Mouse (Mus musculus) liver, embryonic 14.5 days (tissue): ENCODE results near the gene Omt2a. TPM values are rescaled to one million over a fixed set of nuclear protein-coding genes. Genes with fewer than 3 reads are reported as not detected.

Source experiments
- ATAC-seq: fragments of 200-750 bp; cut with Nextera tagmentation; 2 replicates; pipeline ENCODE4 v1.8.0; 2017; ENCODE audit warnings: moderate number of reproducible peaks, mild to moderate bottlenecking, moderate library complexity; ENCODE audit not compliant: insufficient read depth
- DNase-seq, 3 experiments: peaks; one replicate each; pipeline ENCODE4 v3.0.0-alpha.2; 2012 to 2013; ENCODE audit warnings: low read depth in 3 of 3, low spot score in 3 of 3
- H3K27ac ChIP-seq: fragments of 300-500 bp; sonication (generic); 2 replicates; pipeline ENCODE4 v1.5.1; 2014; ENCODE audit warnings: moderate library complexity, mild to moderate bottlenecking, control low read depth, inconsistent platforms
- H3K27me3 ChIP-seq: fragments of 300-500 bp; sonication (generic); 2 replicates; pipeline ENCODE4 v1.6.1; 2014; ENCODE audit warnings: mild to moderate bottlenecking, low read length, moderate library complexity; ENCODE audit not compliant: control insufficient read depth, insufficient read depth
- H3K36me3 ChIP-seq: fragments of 300-500 bp; sonication (generic); replicated peaks from 2 replicates; pipeline ENCODE4 v1.6.1; 2014; ENCODE audit warnings: low read depth; ENCODE audit not compliant: control insufficient read depth, insufficient read depth
- H3K4me1 ChIP-seq, 2 experiments: fragments of 200-500 bp in 1 of 2; fragments of 300-500 bp in 1 of 2; sonication (generic) in 1 of 2; replicated peaks; 2 replicates each; pipeline ENCODE4 v1.6.1; 2012 to 2014; ENCODE audit warnings: antibody characterized with exemption in 1 of 2, inconsistent platforms in 1 of 2, low read length in 1 of 2; ENCODE audit not compliant: control insufficient read depth in 2 of 2, insufficient read depth in 2 of 2
- H3K4me2 ChIP-seq: fragments of 300-500 bp; sonication (generic); 2 replicates; pipeline ENCODE4 v1.6.1; 2014; ENCODE audit warnings: low read depth, mild to moderate bottlenecking, control low read depth, moderate library complexity
- H3K4me3 ChIP-seq, 2 experiments: fragments of 200-500 bp in 1 of 2; fragments of 300-500 bp in 1 of 2; sonication (generic) in 1 of 2; 2 replicates each; pipeline ENCODE4 v1.5.1; 2012 to 2014; ENCODE audit warnings: low read depth in 2 of 2, low read length in 2 of 2, mild to moderate bottlenecking in 2 of 2, control low read depth in 1 of 2, inconsistent platforms in 1 of 2, moderate library complexity in 1 of 2; ENCODE audit not compliant: insufficient read depth in 1 of 2
- H3K9ac ChIP-seq: fragments of 300-500 bp; sonication (generic); replicated peaks from 2 replicates; pipeline ENCODE4 v1.6.1; 2014; ENCODE audit warnings: mild to moderate bottlenecking, control low read depth, moderate library complexity
- H3K9me3 ChIP-seq: fragments of 300-500 bp; sonication (generic); 2 replicates; pipeline ENCODE4 v1.6.1; 2016; ENCODE audit warnings: low read length, mixed read lengths; ENCODE audit not compliant: control insufficient read depth
- CTCF ChIP-seq: IDR thresholded peaks from 2 replicates; pipeline ENCODE4 v1.5.1; 2016; ENCODE audit warnings: antibody characterized with exemption, low read depth, control low read depth
- EP300 ChIP-seq: IDR thresholded peaks from 2 replicates; pipeline ENCODE4 v1.6.1; 2016; ENCODE audit warnings: antibody characterized with exemption, low read depth
- WGBS: fragments of 180-500 bp; shearing (Covaris S2); extraction: QIAGEN DNeasy Blood & Tissue Kit; methylation state at CpG from one replicate; pipeline ENCODE4 v1.1.7; 2014; ENCODE audit not compliant: insufficient replicate concordance; 5-methylcytosine and 5-hydroxymethylcytosine counted together
- polyA plus RNA-seq, 2 experiments: library from polyadenylated mRNA; depleted of rRNA in 1 of 2; stranded (reverse) in 1 of 2; unstranded in 1 of 2; fragments of >200 nt; fragmentation: Nextera tagmentation in 1 of 2; extraction: Ambion mirVana in 1 of 2; gene quantifications; 2 replicates each; pipeline versions ENCODE4 v1.2.1 to v1.2.3; 2012 to 2014

The Omt2a gene
- polyA plus RNA-seq (2012; rRNA removed) (not detected in 2 replicates), polyA plus RNA-seq (2014; fragmentation: Nextera tagmentation; extraction: Ambion mirVana) (not detected in 2 replicates)

GRCm38 (mm10) chr9:78314696-78315095 is at the start of gene Omt2a:
TSS of gene Omt2a (minus strand) at chr9:78314796.
- TF ChIP-seq EP300: no peak
- no peak for TF ChIP-seq CTCF
- Histone ChIP-seq H3K4me2 (no peak within 1 kb of the TSS), H3K36me3 (no peaks in the 10 kb centered on the region), H3K9me3 (no peaks in the 10 kb centered on the region), H3K4me1 (no peaks in the 10 kb centered on the region), H3K27me3 (no peaks in the 10 kb centered on the region), H3K4me3 (no peak within 1 kb of the TSS), H3K27ac (no peak within 1 kb of the TSS), H3K9ac (no peak within 1 kb of the TSS)
- WGBS: 42% methylated on average over 2 of the region's 2 CpGs
- no peak for ATAC-seq
- no peak for DNase-seq

DNA sequence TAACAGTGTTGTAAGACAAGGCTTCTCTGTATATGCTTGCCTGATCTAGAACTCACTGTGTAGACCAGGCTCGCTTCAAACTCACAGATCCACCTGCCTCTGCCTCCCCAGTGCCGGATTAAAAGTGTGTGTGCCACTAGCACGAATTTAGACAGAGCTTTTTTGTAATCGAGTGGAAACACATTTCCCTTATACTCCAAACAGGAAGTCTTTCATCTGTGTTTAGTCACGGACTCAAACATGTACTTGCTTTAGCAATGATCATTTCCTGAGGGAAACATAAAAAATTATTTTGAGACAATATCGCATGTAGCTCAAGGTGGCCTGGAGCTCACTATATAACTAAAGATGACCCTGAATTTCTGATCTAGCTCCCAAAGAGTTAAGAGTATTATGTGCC is 48.8 kb upstream of the Omt2a start:
- Histone ChIP-seq H3K27me3 (no peaks in the 10 kb centered on the region), H3K9me3 (no peaks in the 10 kb centered on the region), H3K27ac (no peak overlapping the region), H3K36me3 (no peaks in the 10 kb centered on the region), H3K9ac (no peak overlapping the region), H3K4me2 (no peak overlapping the region), H3K4me1 (no peaks in the 10 kb centered on the region), H3K4me3 (no peak overlapping the region)
- TF ChIP-seq CTCF (no peak), EP300 (no peak)
- DNase-seq: no peak
- no peak for ATAC-seq
- 16% methylated on average over 6 of the region's 6 CpGs for WGBS

GRCm38 (mm10) chr9:78360484-78360872 is 45.9 kb upstream of the Omt2a start:
- 40% methylated on average over 2 of the region's 2 CpGs for WGBS
- DNase-seq: no peak
- TF ChIP-seq CTCF: no peak
- TF ChIP-seq EP300: no peak
- H3K9me3 ChIP-seq: no peaks in the 10 kb centered on the region
- no peaks in the 10 kb centered on the region for H3K36me3 ChIP-seq
- no peaks in the 10 kb centered on the region for H3K4me1 ChIP-seq
- H3K9ac ChIP-seq: no peak overlapping the region
- H3K27ac ChIP-seq: no peak overlapping the region
- H3K27me3 ChIP-seq: no peaks in the 10 kb centered on the region
- ATAC-seq: no peak
- H3K4me3 ChIP-seq: no peak overlapping the region
- no peak overlapping the region for H3K4me2 ChIP-seq

DNA sequence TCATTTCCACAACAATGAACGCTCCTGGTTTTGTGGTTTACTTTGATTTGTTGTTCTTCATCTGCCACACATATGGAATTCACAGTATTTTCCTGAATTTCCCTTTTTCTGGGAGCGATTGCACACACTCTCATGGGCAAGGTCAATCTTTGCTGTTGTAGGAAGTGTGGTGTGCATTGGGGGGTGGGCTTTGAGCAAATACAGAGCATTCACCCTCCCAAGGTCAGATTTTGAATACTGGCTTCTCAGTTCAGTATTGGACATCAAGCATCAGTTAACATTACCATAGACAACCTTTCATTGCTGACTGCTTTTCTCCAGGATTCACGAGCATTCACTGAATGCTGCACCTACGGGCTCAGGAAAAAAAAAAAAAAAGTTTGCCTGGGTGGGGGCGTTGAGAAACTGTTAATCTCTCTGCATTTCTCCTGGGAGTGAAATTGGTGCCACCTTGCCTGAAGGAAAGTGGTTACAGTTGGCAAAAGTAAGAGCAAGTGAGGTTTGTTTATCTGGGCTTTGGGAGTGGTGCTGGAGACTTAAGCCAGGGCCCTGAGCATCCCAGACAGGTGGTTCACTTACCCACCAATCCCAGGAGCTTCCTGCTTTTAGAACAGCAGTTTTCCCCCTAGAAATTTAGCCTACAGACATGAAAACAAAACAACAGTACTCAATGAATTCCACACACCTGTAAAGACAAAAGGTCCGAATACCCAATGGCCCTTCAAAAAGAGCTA is 45.3 kb upstream of the Omt2a start:
- no peak for ATAC-seq

GRCm38 (mm10) chr9:78358053-78358452 is 43.5 kb upstream of the Omt2a start:
- TF ChIP-seq EP300 (no peak), CTCF (peak; percentile 83)
- no peak for ATAC-seq
- Histone ChIP-seq H3K36me3 (no peaks in the 10 kb centered on the region), H3K27me3 (no peaks in the 10 kb centered on the region), H3K4me1 (no peaks in the 10 kb centered on the region), H3K4me3 (no peak overlapping the region), H3K4me2 (no peak overlapping the region), H3K9ac (no peak overlapping the region), H3K27ac (no peak overlapping the region), H3K9me3 (no peaks in the 10 kb centered on the region)
- peak; percentile 20 to 29 (median 24) for DNase-seq
- WGBS: 11% methylated on average over 9 of the region's 9 CpGs

More for the DNA sequence above, 45.3 kb upstream of the Omt2a start:
- Histone ChIP-seq H3K9me3 (no peaks in the 10 kb centered on the region), H3K36me3 (no peaks in the 10 kb centered on the region), H3K27me3 (no peaks in the 10 kb centered on the region), H3K9ac (no peak overlapping the region), H3K4me3 (no peak overlapping the region), H3K27ac (no peak overlapping the region), H3K4me2 (no peak overlapping the region), H3K4me1 (no peaks in the 10 kb centered on the region)
- TF ChIP-seq CTCF: no peak
- no peak for TF ChIP-seq EP300
- DNase-seq: no peak
- 59% methylated on average over 6 of the region's 6 CpGs for WGBS
